Mouse (Mus musculus): Measurements from ENCODE around the gene Gm10277.

Gm10277 gene

GRCm38 (mm10) chr11:77785768-77786561, 1.6 kb downstream of the Gm10277 start:
- no peak for TF ChIP-seq GATA4 (IDR thresholded peaks at IDR 0.05; ENCODE audit: insufficient replicate concordance, low read length)

- TF ChIP-seq GATA4 (IDR thresholded peaks at IDR 0.05; ENCODE audit: insufficient replicate concordance, low read length) = no peak; the same call in 1 of the 2 replicates
Observed at GRCm38 (mm10) chr11:77785396-77785767, 2.2 kb downstream of the Gm10277 start.

GRCm38 (mm10) chr11:77784894-77785293, 2.7 kb downstream of the Gm10277 start:
- no peak for TF ChIP-seq GATA4 (IDR thresholded peaks at IDR 0.05; ENCODE audit: insufficient replicate concordance, low read length)

GRCm38 (mm10) chr11:77783747-77784646, 3.5 kb downstream of the Gm10277 start:
- TF ChIP-seq GATA4 (IDR thresholded peaks at IDR 0.05; ENCODE audit: insufficient replicate concordance, low read length) = no peak; the same call in 1 of the 2 replicates

GRCm38 (mm10) chr11:77783211-77783746, 4.3 kb downstream of the Gm10277 start:
- peak; percentile 25; the same call in 1 of the 2 replicates for TF ChIP-seq GATA4 (IDR thresholded peaks at IDR 0.05; ENCODE audit: insufficient replicate concordance, low read length)

GRCm38 (mm10) chr11:77782104-77782815, 5.3 kb downstream of the Gm10277 start:
- no peak for TF ChIP-seq GATA4 (IDR thresholded peaks at IDR 0.05; ENCODE audit: insufficient replicate concordance, low read length)

- no peak for TF ChIP-seq GATA4 (IDR thresholded peaks at IDR 0.05; ENCODE audit: insufficient replicate concordance, low read length)
Observed at GRCm38 (mm10) chr11:77781088-77781487, 6.5 kb downstream of the Gm10277 start.

- TF ChIP-seq GATA4 (IDR thresholded peaks at IDR 0.05; ENCODE audit: insufficient replicate concordance, low read length) = peak; percentile 95; the same call in 1 of the 2 replicates
Observed at GRCm38 (mm10) chr11:77779240-77779639, 8.3 kb downstream of the Gm10277 start.

GRCm38 (mm10) chr11:77777937-77778336, 9.6 kb downstream of the Gm10277 start:
- TF ChIP-seq GATA4 (IDR thresholded peaks at IDR 0.05; ENCODE audit: insufficient replicate concordance, low read length) = no peak

- no peak for TF ChIP-seq GATA4 (IDR thresholded peaks at IDR 0.05; ENCODE audit: insufficient replicate concordance, low read length)
Observed at GRCm38 (mm10) chr11:77777436-77777835, 10.1 kb downstream of the Gm10277 start.

GRCm38 (mm10) chr11:77775701-77776400, 11.7 kb downstream of the Gm10277 start:
- peak; percentile 87; the same call in 1 of the 2 replicates for TF ChIP-seq GATA4 (IDR thresholded peaks at IDR 0.05; ENCODE audit: insufficient replicate concordance, low read length)

- no peak for TF ChIP-seq GATA4 (IDR thresholded peaks at IDR 0.05; ENCODE audit: insufficient replicate concordance, low read length)
Observed at GRCm38 (mm10) chr11:77771879-77772713, 15.5 kb downstream of the Gm10277 start.

- TF ChIP-seq GATA4 (IDR thresholded peaks at IDR 0.05; ENCODE audit: insufficient replicate concordance, low read length) = peak; percentile 7; the same call in 1 of the 2 replicates
Observed at GRCm38 (mm10) chr11:77770346-77770745, 17.2 kb downstream of the Gm10277 start.
